Mouse (Mus musculus) forebrain, embryonic 16.5 days (tissue): ENCODE measurements around the gene Gpatch8. TPM values are rescaled to one million over a fixed set of nuclear protein-coding genes. Genes with fewer than 3 reads are reported as not detected.

Source experiments
- ATAC-seq: fragments of 200-750 bp; cut with Nextera tagmentation; 2 replicates; pipeline ENCODE4 v1.8.0; 2017; ENCODE audit warnings: mild to moderate bottlenecking, moderate library complexity
- H3K27ac ChIP-seq: fragments of 300-500 bp; sonication (generic); 2 replicates; pipeline ENCODE4 v1.5.1; 2014; ENCODE audit warnings: low read length, control low read depth
- H3K27me3 ChIP-seq: fragments of 300-500 bp; sonication (generic); replicated peaks from 2 replicates; pipeline ENCODE4 v1.6.1; 2014; ENCODE audit warnings: low read length; ENCODE audit not compliant: control insufficient read depth, insufficient read depth
- H3K36me3 ChIP-seq: fragments of 300-500 bp; sonication (generic); 2 replicates; pipeline ENCODE4 v1.6.1; 2014; ENCODE audit not compliant: control insufficient read depth, insufficient read depth
- H3K4me1 ChIP-seq: fragments of 300-500 bp; sonication (generic); replicated peaks from 2 replicates; pipeline ENCODE4 v1.6.1; 2014; ENCODE audit warnings: low read length; ENCODE audit not compliant: control insufficient read depth, insufficient read depth
- H3K4me2 ChIP-seq: fragments of 300-500 bp; sonication (generic); 2 replicates; pipeline ENCODE4 v1.6.1; 2014; ENCODE audit warnings: mild to moderate bottlenecking, low read length, control low read depth
- H3K4me3 ChIP-seq: fragments of 300-500 bp; sonication (generic); replicated peaks from 2 replicates; pipeline ENCODE4 v1.5.1; 2014; ENCODE audit warnings: mild to moderate bottlenecking, low read length, control low read depth
- H3K9ac ChIP-seq: fragments of 300-500 bp; sonication (generic); replicated peaks from 2 replicates; pipeline ENCODE4 v1.6.1; 2014; ENCODE audit warnings: low read depth, low read length, control low read depth
- H3K9me3 ChIP-seq: fragments of 300-500 bp; sonication (generic); 2 replicates; pipeline ENCODE4 v1.6.1; 2016; ENCODE audit warnings: low read length; ENCODE audit not compliant: control insufficient read depth
- WGBS: fragments of 180-500 bp; shearing (Covaris S2); extraction: QIAGEN DNeasy Blood & Tissue Kit; methylation state at CpG from one replicate; pipeline ENCODE4 v1.1.7; 2014; 5-methylcytosine and 5-hydroxymethylcytosine counted together
- polyA plus RNA-seq: library from polyadenylated mRNA; unstranded; fragments of >200 nt; fragmentation: Nextera tagmentation; extraction: Ambion mirVana; gene quantifications from 2 replicates; pipeline ENCODE4 v1.2.1, GENCODE M21; 2015

The Gpatch8 gene
- polyA plus RNA-seq, 1 experiment from 2014 or later, result 88.1 TPM

- no peak overlapping the region for H3K27ac ChIP-seq
- ATAC-seq, result no peak
- WGBS, result 64% methylated on average over 12 of the region's 12 CpGs
- no peak overlapping the region for H3K9ac ChIP-seq
- H3K36me3 ChIP-seq, result peaks cover 29% of the 10 kb centered on the region
- H3K9me3 ChIP-seq, result no peaks in the 10 kb centered on the region
- no peak overlapping the region for H3K4me2 ChIP-seq
- H3K27me3 ChIP-seq, result no peaks in the 10 kb centered on the region
- H3K4me1 ChIP-seq, result peaks cover 42% of the 10 kb centered on the region
- H3K4me3 ChIP-seq, result no peak overlapping the region
Observed at GRCm38 (mm10) chr11:102443740-102444139, 112.5 kb downstream of the Gpatch8 start.

- Histone ChIP-seq H3K4me2 (no peak overlapping the region), H3K36me3 (peaks cover 29% of the 10 kb centered on the region), H3K9ac (no peak overlapping the region), H3K4me1 (peaks cover 47% of the 10 kb centered on the region), H3K4me3 (no peak overlapping the region), H3K27ac (no peak overlapping the region), H3K27me3 (no peaks in the 10 kb centered on the region), H3K9me3 (no peaks in the 10 kb centered on the region)
- no peak for ATAC-seq
- 92% methylated on average over 6 of the region's 6 CpGs for WGBS
Observed at GRCm38 (mm10) chr11:102442089-102442488, 114.1 kb downstream of the Gpatch8 start.

GRCm38 (mm10) chr11:102441434-102441833, 114.8 kb downstream of the Gpatch8 start:
- no peaks in the 10 kb centered on the region for H3K27me3 ChIP-seq
- no peaks in the 10 kb centered on the region for H3K9me3 ChIP-seq
- no peak overlapping the region for H3K4me3 ChIP-seq
- no peak overlapping the region for H3K27ac ChIP-seq
- H3K4me2 ChIP-seq, result no peak overlapping the region
- peaks cover 29% of the 10 kb centered on the region for H3K36me3 ChIP-seq
- 85% methylated on average over 3 of the region's 3 CpGs for WGBS
- ATAC-seq, result no peak
- H3K4me1 ChIP-seq, result peaks cover 50% of the 10 kb centered on the region
- no peak overlapping the region for H3K9ac ChIP-seq

- Histone ChIP-seq H3K4me1 (peaks cover 38% of the 10 kb centered on the region), H3K9ac (no peak overlapping the region), H3K27ac (no peak overlapping the region), H3K36me3 (peaks cover 29% of the 10 kb centered on the region), H3K9me3 (no peaks in the 10 kb centered on the region), H3K4me2 (no peak overlapping the region), H3K27me3 (no peaks in the 10 kb centered on the region), H3K4me3 (no peak overlapping the region)
- 94% methylated on average over 8 of the region's 8 CpGs for WGBS
- no peak for ATAC-seq
Observed at GRCm38 (mm10) chr11:102440255-102440654, 115.9 kb downstream of the Gpatch8 start.

GRCm38 (mm10) chr11:102439093-102440082, 116.8 kb downstream of the Gpatch8 start:
- H3K4me1 ChIP-seq, result peaks cover 30% of the 10 kb centered on the region
- H3K36me3 ChIP-seq, result peaks cover 29% of the 10 kb centered on the region
- H3K27ac ChIP-seq, result no peak overlapping the region
- no peak overlapping the region for H3K4me3 ChIP-seq
- H3K27me3 ChIP-seq, result no peaks in the 10 kb centered on the region
- H3K9ac ChIP-seq, result no peak overlapping the region
- no peaks in the 10 kb centered on the region for H3K9me3 ChIP-seq
- no peak for ATAC-seq
- WGBS, result 71% methylated on average over 14 of the region's 14 CpGs
- no peak overlapping the region for H3K4me2 ChIP-seq

- Histone ChIP-seq H3K9ac (peak overlapping the region; percentile 35), H3K4me2 (peak overlapping the region; percentile 43), H3K27me3 (no peaks in the 10 kb centered on the region), H3K36me3 (peaks cover 27% of the 10 kb centered on the region), H3K4me1 (peaks cover 27% of the 10 kb centered on the region), H3K9me3 (no peaks in the 10 kb centered on the region), H3K27ac (peak overlapping the region; percentile 22; the same call in 1 of the 2 replicates), H3K4me3 (peak overlapping the region; percentile 19)
- ATAC-seq, result peak; percentile 41; the same call in 1 of the 2 replicates
- 9% methylated on average over 73 of the region's 77 CpGs for WGBS
Observed at GRCm38 (mm10) chr11:102438212-102439092, 117.7 kb downstream of the Gpatch8 start.

GRCm38 (mm10) chr11:102437120-102438061, 118.8 kb downstream of the Gpatch8 start:
- H3K27me3 ChIP-seq, result no peaks in the 10 kb centered on the region
- H3K4me2 ChIP-seq, result peak overlapping the region; percentile 43
- peaks cover 27% of the 10 kb centered on the region for H3K4me1 ChIP-seq
- WGBS, result 6% methylated on average over 84 of the region's 87 CpGs
- H3K9ac ChIP-seq, result peak overlapping the region; percentile 35
- H3K27ac ChIP-seq, result no peak overlapping the region
- peak; percentile 36 for ATAC-seq
- no peaks in the 10 kb centered on the region for H3K9me3 ChIP-seq
- H3K4me3 ChIP-seq, result peak overlapping the region; percentile 19
- H3K36me3 ChIP-seq, result peaks cover 23% of the 10 kb centered on the region

GRCm38 (mm10) chr11:102436471-102436790, 119.8 kb downstream of the Gpatch8 start:
- Histone ChIP-seq H3K27me3 (no peaks in the 10 kb centered on the region), H3K4me2 (no peak overlapping the region), H3K27ac (no peak overlapping the region), H3K4me3 (no peak overlapping the region), H3K9ac (no peak overlapping the region), H3K9me3 (no peaks in the 10 kb centered on the region), H3K4me1 (peaks cover 27% of the 10 kb centered on the region), H3K36me3 (peaks cover 22% of the 10 kb centered on the region)
- WGBS, result 83% methylated on average over 10 of the region's 10 CpGs
- no peak for ATAC-seq
